Mouse (Mus musculus): ENCODE data around the gene Pttg1ip. TPM values are rescaled to one million over a fixed set of nuclear protein-coding genes. Genes with fewer than 3 reads are reported as not detected.
A peak's percentile ranks its signal among the peaks of the same experiment; 100 is the strongest.

Pttg1ip gene
- 100 to 1,000 TPM; 107 to 179 TPM for polyA plus RNA-seq (2017; shearing (Covaris generic))

DNA sequence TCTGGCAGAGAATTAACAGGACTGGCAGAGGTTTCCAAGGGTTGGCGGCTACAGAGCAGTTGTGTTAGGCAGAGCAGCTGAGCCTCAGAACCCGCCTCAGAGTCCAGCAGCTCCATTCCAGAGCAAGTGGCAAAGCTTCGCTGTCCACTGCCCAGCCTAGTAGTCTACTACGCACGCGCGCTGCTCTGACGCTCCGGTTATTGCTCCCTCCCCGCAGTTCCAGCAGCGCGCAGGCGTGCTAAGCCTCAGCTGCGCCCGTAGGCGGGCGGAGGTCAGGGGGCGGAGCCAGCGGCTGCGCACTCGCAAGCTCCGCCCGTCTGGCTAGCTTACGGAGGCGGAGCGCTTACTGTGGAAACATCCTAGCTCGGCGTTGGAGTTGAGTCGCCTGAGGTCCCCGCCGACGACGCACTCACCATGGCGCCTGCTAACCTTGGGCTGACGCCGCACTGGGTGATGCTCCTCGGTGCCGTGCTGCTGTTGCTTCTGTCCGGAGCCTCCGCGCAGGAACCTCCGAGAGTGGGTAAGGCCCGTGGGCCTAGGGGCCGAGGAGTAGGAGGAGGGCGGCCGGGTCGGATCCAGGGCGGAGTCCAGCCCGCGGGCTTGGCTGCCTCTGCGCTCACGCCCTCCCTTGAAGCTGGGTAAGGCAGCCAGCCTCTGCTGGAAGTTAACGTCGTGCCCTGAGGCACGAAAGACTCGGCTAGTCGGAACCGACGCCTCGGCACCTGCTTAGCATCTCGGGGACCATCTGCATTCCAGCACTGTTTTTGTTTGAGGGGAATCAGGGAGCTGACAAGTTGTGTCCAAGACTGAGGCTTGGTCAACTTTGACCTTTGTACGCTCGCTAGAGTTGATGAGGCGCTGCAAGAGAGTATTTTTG is at the start of gene Pttg1ip:
Gene Pttg1ip (plus strand): TSS at position 313 of the 877 bp plus-strand sequence.
- peak; percentile 93 for ATAC-seq

- ATAC-seq, result no peak
Measured at GRCm38 (mm10) chr10:77532020-77532413, 49.5 kb upstream of the Pttg1ip start.

- ATAC-seq, result peak; percentile 57
Measured at GRCm38 (mm10) chr10:77536727-77537126, 44.8 kb upstream of the Pttg1ip start.

DNA sequence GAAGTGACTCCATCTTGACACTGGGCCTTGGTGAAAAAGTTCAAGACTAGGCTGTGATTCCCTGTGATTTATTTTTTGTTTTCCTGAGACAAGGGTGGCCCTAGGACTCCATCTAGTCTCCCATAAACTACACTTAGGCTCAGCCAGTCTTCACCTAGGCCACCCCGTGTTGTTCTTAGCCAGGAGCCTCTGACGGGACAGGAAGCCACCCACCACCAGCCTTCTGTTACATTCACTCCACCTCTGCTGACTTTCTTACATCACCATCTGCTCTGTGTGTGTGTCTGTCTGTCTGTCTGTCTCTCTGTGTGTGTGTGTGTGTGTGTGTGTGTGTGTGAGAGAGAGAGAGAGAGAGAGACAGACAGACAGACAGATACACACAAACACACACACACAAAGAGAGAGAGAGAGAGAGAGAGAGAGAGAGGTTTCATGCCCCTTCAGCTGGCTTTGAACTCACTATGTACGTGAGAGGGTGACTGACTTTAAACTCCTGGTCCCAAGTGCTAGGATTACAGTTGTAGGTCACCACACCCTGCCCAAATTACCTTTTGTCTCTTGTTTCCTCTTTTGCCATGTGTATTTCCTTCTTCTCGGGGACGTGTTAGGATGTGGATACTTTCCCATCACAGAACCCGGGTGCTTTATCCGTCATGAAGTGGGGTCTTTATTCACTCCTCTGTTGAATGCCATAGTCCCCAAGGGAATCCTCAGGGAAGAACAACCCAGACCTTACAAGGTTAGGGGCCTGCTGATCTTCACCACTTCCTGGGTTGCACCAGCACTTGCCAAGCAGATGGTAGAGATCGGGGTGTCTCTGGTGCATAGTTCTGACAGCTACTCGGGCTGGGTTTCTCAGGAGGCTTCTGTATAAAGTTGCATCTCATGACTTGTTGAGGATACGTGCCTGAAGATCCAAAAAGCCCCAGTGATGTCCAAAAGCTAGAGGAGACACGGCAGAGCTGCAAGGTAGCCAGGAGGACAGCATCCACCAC is 44.0 kb upstream of the Pttg1ip start:
- ATAC-seq, result peak; percentile 80

DNA sequence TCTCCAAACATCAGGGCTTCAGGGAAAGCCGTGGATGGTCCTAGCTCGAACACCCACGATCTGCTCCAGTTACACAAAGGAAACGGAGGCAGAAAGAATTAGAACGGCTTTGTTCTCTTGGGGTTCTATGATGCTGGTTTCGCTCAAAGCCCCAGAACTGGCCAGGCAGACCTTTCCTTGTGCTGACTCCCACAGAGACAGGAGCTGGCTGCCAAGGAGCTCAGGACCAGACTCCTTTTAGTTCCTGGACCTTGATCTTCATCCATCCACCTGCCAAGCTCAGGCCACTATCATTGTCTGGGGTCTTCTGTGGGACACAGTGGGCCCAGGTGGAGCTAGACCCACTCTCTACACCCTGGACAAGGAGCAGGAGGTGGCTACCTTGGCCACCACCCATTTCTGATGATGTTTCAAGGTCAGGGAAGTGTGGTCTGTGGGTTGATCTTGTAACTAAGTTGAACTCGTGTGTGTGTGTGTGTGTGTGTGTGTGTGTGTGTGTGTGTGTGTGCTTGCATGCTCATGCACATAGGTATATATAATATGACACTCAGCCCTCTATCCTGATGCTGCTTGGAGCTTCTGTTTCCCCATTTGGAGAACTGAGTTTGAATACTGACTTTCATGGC is 42.1 kb upstream of the Pttg1ip start:
- ATAC-seq, result no peak

DNA sequence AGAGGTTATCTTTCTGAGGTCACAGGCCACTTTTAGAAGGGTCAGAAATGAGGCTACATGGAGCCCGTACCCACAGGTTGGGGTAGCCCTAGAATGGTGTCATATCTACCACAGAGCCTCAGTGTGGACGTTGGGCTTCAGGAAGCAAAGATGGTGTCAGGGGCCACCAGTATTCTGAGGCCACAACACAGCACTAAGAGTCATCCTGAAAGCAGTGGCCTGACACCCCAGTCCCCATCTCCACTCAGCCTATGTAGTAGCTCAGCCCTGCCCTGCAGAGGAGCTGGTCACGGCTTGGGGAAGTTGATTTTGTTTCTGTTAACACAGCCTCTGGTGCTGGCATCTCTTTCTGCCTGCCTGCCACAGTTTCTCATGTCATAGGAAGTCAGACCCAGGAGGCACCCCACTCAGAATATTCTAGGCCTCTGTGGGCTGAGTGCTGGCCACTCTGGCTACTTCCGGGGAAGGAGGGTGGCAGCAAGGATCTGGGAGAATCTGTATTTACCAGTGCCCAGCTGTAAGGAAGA is 40.9 kb upstream of the Pttg1ip start:
- no peak for ATAC-seq

GRCm38 (mm10) chr10:77541864-77542666 is 39.5 kb upstream of the Pttg1ip start:
- ATAC-seq, result no peak

DNA sequence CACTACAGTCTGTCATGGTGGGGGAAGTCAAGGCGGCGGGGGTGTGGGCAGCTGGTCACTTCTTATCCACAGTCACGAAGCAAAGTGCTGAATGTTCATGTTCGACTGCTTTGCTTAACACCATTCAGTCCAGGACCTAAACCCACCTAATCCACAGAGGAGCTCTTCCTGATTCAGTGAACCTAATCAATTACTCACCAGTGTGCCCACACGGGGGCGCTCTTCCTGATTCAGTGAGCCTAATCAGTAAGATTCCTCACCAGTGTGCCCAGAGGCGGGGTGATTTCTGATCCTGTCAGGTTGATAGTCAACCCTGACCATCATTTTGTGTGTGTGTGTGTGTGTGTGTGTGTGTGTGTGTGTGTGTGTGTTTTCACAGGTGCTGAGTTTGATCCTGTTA is 38.3 kb upstream of the Pttg1ip start:
- peak; percentile 56 for ATAC-seq

- no peak for ATAC-seq
Measured at GRCm38 (mm10) chr10:77544916-77545315, 36.6 kb upstream of the Pttg1ip start.

DNA sequence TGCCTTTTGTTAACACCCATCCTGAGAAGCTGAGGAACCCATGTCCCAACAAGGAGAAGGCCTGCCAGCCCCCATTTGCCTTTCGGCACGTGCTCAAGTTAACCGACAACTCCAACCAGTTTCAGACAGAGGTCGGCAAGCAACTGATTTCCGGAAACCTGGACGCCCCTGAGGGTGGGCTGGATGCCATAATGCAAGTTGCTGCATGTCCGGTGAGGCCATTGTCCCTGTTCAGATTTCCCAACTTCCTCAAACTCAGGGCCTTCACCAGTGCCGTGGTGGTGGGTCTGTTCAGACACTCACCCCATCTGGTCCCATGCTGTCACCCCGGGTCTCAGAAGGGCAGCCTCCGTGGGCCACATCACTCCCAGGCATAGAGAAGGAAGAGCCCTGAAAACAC is 32.9 kb upstream of the Pttg1ip start:
- ATAC-seq, result no peak

DNA sequence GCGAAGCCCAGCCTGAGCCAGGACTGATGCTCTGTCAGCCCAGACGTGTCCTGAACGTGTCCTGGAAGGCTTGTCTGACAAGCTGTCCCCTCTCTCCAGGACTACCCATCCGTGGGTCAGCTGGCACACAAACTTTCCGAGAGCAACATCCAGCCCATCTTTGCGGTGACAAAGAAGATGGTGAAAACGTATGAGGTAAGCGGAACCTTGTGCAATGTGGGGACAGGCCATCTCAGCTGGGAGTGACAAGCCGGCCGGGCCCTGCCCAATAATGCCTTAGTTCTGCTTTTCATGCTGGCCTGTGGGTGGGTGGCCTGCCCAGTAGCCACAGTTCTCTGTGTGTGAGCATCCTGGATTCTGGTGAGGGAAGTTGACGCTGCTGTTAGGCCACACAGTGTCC is 30.6 kb upstream of the Pttg1ip start:
- no peak for ATAC-seq

DNA sequence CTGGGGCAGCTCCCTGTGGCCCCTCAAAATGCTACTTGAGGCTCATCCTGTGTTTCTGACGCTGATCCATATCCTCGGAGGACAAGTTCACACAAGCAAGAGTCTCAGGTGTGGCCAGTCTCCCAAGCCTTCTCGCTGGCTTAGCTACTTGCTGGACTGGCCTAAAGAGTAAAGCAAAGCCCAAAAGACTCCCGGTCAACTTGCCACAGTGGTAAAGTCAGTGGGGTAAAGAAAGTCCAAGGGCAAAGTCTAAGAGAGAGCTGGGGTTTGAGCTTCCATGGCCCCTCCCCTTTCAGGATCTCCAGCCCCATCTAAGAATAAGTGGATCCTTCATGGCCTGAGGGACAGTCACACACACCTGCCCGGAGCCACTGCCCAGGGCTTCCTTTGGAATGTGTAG is 29.4 kb upstream of the Pttg1ip start:
- no peak for ATAC-seq

- ATAC-seq, result no peak
Measured at GRCm38 (mm10) chr10:77553285-77553684, 28.2 kb upstream of the Pttg1ip start.

DNA sequence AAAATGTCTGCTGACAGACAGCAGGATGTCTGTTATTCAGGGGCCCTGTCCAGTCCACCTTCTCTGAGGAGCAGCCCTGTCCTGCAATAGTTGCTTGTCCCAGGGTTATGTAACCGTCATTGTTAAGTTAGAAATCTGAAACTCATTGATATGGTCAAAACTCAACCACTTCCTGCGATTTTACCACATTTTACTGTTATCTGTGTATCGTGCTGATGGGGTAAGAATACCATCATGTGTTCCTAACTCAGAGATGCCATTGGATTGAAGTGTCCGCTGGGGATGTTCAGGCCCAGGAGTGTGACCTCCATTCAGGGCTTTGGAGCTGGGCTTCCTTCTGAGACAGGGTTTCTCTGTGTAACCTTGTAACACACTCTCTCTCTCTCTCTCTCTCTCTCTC is 26.6 kb upstream of the Pttg1ip start:
- peak; percentile 57 for ATAC-seq

GRCm38 (mm10) chr10:77556631-77557030 is 24.9 kb upstream of the Pttg1ip start:
- peak; percentile 81 for ATAC-seq

GRCm38 (mm10) chr10:77557641-77558040 is 23.9 kb upstream of the Pttg1ip start:
- ATAC-seq, result no peak

DNA sequence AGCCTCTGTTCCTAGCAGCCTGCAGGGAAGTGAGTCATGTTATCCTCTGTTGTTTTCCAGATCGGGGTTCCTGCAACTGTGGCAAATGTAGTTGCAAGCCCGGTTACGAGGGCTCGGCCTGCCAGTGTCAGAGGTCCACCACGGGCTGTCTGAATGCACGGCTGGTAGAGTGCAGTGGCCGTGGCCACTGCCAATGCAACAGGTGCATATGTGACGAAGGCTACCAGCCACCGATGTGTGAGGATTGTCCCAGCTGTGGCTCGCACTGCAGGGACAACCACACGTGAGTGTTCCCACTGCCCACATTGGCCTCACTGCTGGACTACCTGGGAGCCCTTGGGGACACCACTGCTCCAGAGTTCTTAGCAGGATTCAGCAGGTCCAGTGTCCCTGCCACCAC is 21.4 kb upstream of the Pttg1ip start:
- no peak for ATAC-seq

DNA sequence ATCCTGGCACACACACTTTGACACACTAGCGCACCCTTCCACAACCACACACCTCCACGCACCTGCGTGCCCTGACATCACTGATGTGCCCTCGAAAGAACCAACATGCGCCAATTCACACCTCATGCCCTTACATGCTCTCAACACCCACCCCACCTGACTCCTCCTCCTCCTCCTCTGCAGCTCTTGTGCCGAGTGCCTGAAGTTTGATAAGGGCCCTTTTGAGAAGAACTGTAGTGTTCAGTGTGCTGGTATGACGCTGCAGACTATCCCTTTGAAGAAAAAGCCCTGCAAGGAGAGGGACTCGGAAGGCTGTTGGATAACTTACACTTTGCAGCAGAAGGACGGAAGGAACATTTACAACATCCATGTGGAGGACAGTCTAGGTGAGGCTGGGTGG is 20.7 kb upstream of the Pttg1ip start:
- no peak for ATAC-seq

DNA sequence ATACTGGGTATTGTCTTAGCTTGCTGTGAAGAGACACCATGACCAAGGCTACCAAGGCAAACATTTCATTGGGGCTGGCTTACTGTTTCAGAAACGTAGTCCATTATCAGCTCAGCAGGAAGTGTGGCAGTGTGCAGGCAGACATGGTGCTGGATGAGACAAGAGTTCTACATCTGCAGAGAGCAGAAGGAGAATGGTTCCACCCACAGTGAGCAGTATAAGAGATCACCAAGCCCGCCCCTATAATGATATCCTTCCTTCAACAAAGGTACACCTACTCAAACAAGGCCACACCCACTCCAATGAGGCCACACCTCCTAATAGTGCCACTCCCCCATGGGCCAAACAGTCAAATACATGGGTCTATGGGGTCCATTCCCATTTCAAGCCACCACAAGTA is 20.0 kb upstream of the Pttg1ip start:
- no peak for ATAC-seq

- ATAC-seq, result no peak
Measured at GRCm38 (mm10) chr10:77565005-77565404, 16.5 kb upstream of the Pttg1ip start.

GRCm38 (mm10) chr10:77566651-77567050 is 14.9 kb upstream of the Pttg1ip start:
- ATAC-seq, result peak; percentile 82

- ATAC-seq, result no peak
Measured at GRCm38 (mm10) chr10:77569481-77569880, 12.0 kb upstream of the Pttg1ip start.

Measured in CD4-positive, CD25-positive, alpha-beta regulatory T cell, adult 4 months (primary cell).